ENCODE assay signal across 11 mouse cellular contexts in the genomic region with DNA sequence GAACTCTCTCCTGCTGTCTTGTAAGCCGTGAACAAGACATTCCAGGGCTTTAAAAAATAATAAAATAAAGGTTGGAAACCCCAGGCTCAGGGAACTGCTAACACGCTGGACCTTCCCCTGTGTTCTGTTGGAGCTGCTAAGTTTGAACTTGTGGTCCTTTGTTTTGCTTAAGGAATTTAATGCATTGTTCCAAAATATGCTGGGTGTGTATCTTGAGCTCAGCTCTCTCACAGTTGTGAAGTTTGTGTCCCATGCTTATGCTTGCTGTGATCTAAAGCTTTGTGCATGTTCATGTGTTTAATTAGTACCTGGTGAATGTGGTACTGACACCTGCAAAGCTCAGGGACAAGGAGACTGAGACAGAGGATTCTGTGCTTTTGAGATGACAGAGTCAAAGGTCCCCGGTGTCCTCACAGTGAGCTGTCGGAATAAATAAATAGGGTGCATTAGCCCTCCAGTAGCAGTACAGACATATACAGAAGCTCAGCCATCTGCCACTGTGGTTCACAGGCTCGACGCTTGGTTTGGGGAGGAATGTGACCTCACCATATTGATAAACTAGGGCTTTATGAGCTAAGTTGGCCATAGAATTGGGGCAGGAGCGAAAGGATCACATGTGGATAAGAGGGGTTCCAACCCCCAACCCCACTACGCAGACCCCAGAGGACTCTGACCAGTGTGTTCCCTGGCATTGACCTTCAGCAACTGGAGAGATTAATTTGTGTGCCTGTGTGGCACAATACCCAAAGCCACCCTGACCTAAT.
DNase-seq lines count a peak whose midpoint lies in the region; ATAC-seq lines count a peak whose summit lies in the region.
"Had no signal": no experiment of that assay in that cellular context is flagged by ENCODE, and none has a peak within 500 bp of the region (broad histone marks: within the 10 kb centered on the region; RNA-seq: fewer than 3 reads in every experiment).

No protein-coding gene starts in this region.

- peak; percentile 33 to 34 for DNase-seq in cerebellum, postnatal 10 days
- DNase-seq in cerebellum, adult 11 months = no peak
- peak; percentile 59 for DNase-seq in ZHBTc4 (ENCODE audit: low read depth, low spot score)
- DNase-seq in ovary, adult 18-20 months (ENCODE audit: low spot score) = no peak
- DNase-seq in thymus, postnatal 0 days (ENCODE audit: low spot score) = no peak
- no peak for DNase-seq in left cerebral cortex, adult 18-20 months (ENCODE audit: low spot score in 2 of 2)
- DNase-seq: cerebellum, adult 8-10 months; left cerebral cortex, postnatal 4 days had no signal

- no peaks in the 10 kb centered on the region for H3K36me3 ChIP-seq in hindbrain, embryonic 13.5 days
- H3K36me3 ChIP-seq in midbrain, embryonic 15.5 days (replicated peaks) = no peaks in the 10 kb centered on the region

- 18% methylated on average over 8 of the region's 8 CpGs for WGBS in hindbrain, embryonic 13.5 days
- 21% methylated on average over 8 of the region's 8 CpGs for WGBS in midbrain, embryonic 15.5 days

- H3K9ac ChIP-seq in hindbrain, embryonic 13.5 days = peak overlapping the region; percentile 62
- no peak overlapping the region for H3K9ac ChIP-seq in midbrain, embryonic 15.5 days

- no peaks in the 10 kb centered on the region for H3K9me3 ChIP-seq in hindbrain, embryonic 13.5 days
- no peaks in the 10 kb centered on the region for H3K9me3 ChIP-seq in midbrain, embryonic 15.5 days

- peak; percentile 40 for ATAC-seq in hindbrain, embryonic 13.5 days (ENCODE audit: low FRiP score)
- peak; percentile 18; the same call in 1 of the 2 replicates for ATAC-seq in midbrain, embryonic 15.5 days (replicated peaks)

- peak overlapping the region; percentile 85 for H3K27ac ChIP-seq in hindbrain, embryonic 13.5 days
- peak overlapping the region; percentile 66 for H3K27ac ChIP-seq in midbrain, embryonic 15.5 days

- H3K4me1 ChIP-seq in hindbrain, embryonic 13.5 days (replicated peaks) = peaks cover 48% of the 10 kb centered on the region
- H3K4me1 ChIP-seq in midbrain, embryonic 15.5 days = peaks cover 39% of the 10 kb centered on the region

- no peak overlapping the region for H3K4me3 ChIP-seq in hindbrain, embryonic 13.5 days
- H3K4me3 ChIP-seq in midbrain, embryonic 15.5 days = no peak overlapping the region
- H3K4me3 ChIP-seq: megakaryocyte, embryonic 14.5 days had no signal

- peak overlapping the region; percentile 47 for H3K4me2 ChIP-seq in hindbrain, embryonic 13.5 days
- peak overlapping the region; percentile 44 for H3K4me2 ChIP-seq in midbrain, embryonic 15.5 days

- H3K27me3 ChIP-seq in hindbrain, embryonic 13.5 days = no peaks in the 10 kb centered on the region
- no peaks in the 10 kb centered on the region for H3K27me3 ChIP-seq in midbrain, embryonic 15.5 days (replicated peaks)

Comparison
In these comparisons a context has a peak if more than half of its experiments do, and no peak if none do; other contexts are left out.
1. DNase-seq: peak in cerebellum, postnatal 10 days (2 of 2) and ZHBTc4 (single experiment); none in cerebellum, adult 11 months (single experiment), ovary, adult 18-20 months (single experiment), thymus, postnatal 0 days (single experiment) and left cerebral cortex, adult 18-20 months (0 of 2).